In the genomic region with DNA sequence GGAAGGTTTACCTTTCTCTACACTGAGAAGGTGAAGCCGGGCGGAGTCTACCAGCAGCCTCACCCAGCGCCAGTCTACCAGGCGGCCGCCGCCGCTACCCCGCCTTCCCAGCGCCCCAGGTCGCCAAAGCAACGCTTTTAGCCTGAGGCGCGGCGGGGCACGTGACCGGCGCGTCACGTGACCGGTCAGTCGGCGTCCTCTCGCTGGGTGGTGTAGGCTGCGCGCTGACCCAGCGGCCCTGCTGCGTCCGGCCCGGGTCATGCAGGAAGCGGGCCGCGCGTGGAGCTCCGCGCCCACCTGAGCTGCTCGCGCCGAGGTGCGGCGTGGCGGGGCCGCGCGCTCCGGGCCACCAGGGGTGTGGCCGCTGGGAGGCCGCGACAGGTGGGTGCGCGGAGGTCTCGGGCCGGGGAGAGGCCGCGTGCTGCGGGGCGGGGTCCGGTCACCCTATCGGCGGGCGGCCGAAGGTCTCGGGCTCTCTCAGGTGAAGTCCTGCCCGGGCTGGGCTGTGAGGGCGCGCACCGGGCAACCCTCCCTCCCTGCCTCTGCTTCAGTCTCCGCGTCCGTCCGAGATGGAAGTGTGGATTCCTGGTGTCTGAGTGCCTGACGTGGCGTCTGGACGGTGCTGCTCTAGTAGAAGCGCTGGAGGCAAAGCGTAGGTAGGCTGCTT, we compare ENCODE assay signal across 7 mouse cellular contexts. TPM values are rescaled to one million over a fixed set of nuclear protein-coding genes. Genes with fewer than 3 reads are reported as not detected.
DNase-seq lines count a peak whose midpoint lies in the region; ATAC-seq and TF ChIP-seq lines count a peak whose summit lies in the region.

Gene March8 (plus strand): TSS at position 190 of the 667 bp plus-strand sequence.

- ATAC-seq in embryonic facial prominence, embryonic 12.5 days (ENCODE audit: insufficient number of reproducible peaks, insufficient read depth, low FRiP score, low TSS enrichment) = peak; percentile 91
- ATAC-seq in limb, embryonic 12.5 days (ENCODE audit: insufficient number of reproducible peaks, insufficient read depth, low FRiP score, low TSS enrichment, low read depth) = peak; percentile 94
- ATAC-seq in midbrain, embryonic 15.5 days (replicated peaks) = peak; percentile 95

- H3K9me3 ChIP-seq in embryonic facial prominence, embryonic 12.5 days = no peaks in the 10 kb centered on the region
- H3K9me3 ChIP-seq in limb, embryonic 12.5 days = no peaks in the 10 kb centered on the region
- H3K9me3 ChIP-seq in midbrain, embryonic 15.5 days = no peaks in the 10 kb centered on the region

- 0 out of 2 replicates have a peak within 1 kb of the TSS, but pooled peaks have one; percentile 30 for H3K27ac ChIP-seq in embryonic facial prominence, embryonic 12.5 days
- peak within 1 kb of the TSS; percentile 81 for H3K27ac ChIP-seq in kidney, adult 2 months (ENCODE audit: insufficient read depth, low read depth, low read length)
- H3K27ac ChIP-seq in limb, embryonic 12.5 days = peak within 1 kb of the TSS; percentile 53; the same call in 1 of the 2 replicates
- H3K27ac ChIP-seq in midbrain, embryonic 15.5 days = peak within 1 kb of the TSS; percentile 83
- H3K27ac ChIP-seq in spleen, adult 2 months (ENCODE audit: insufficient read depth, low read length) = peak within 1 kb of the TSS; percentile 12; the same call in 1 of the 2 replicates

- H3K4me1 ChIP-seq in embryonic facial prominence, embryonic 12.5 days = no peaks in the 10 kb centered on the region; the same call in 1 of the 2 replicates
- H3K4me1 ChIP-seq in kidney, adult 2 months (ENCODE audit: control insufficient read depth, insufficient read depth, low read length) = peaks cover 8% of the 10 kb centered on the region; the same call in 1 of the 2 replicates
- H3K4me1 ChIP-seq in limb, embryonic 12.5 days (replicated peaks) = no peaks in the 10 kb centered on the region
- H3K4me1 ChIP-seq in midbrain, embryonic 15.5 days = peaks cover 24% of the 10 kb centered on the region
- H3K4me1 ChIP-seq in spleen, adult 2 months (ENCODE audit: control insufficient read depth, insufficient read depth, insufficient read length) = no peaks in the 10 kb centered on the region

- no peak for TF ChIP-seq CTCF in kidney, adult 2 months (conservative IDR thresholded peaks at IDR 0.05; ENCODE audit: insufficient read depth, insufficient read length, low read depth, low read length)
- TF ChIP-seq CTCF in spleen, adult 2 months (IDR thresholded peaks at IDR 0.05; ENCODE audit: extremely low read depth, insufficient read depth, insufficient read length, insufficient replicate concordance) = no peak

- TF ChIP-seq POLR2A in kidney, adult 2 months (IDR thresholded peaks at IDR 0.05; ENCODE audit: low read depth, low read length) = peak; percentile 30
- no peak for TF ChIP-seq POLR2A in spleen, adult 2 months (IDR thresholded peaks at IDR 0.05; ENCODE audit: low read depth, low read length)

- no peaks in the 10 kb centered on the region for H3K36me3 ChIP-seq in embryonic facial prominence, embryonic 12.5 days
- H3K36me3 ChIP-seq in kidney, adult 2 months (ENCODE audit: control insufficient read depth, insufficient read depth, low read length) = no peaks in the 10 kb centered on the region
- H3K36me3 ChIP-seq in limb, embryonic 12.5 days = no peaks in the 10 kb centered on the region
- peaks cover 3% of the 10 kb centered on the region; the same call in 1 of the 2 replicates for H3K36me3 ChIP-seq in midbrain, embryonic 15.5 days (replicated peaks)
- no peaks in the 10 kb centered on the region for H3K36me3 ChIP-seq in spleen, adult 2 months (ENCODE audit: control insufficient read depth, insufficient read depth, low read length)

- under 1% methylated on average over 74 of the region's 75 CpGs for WGBS in embryonic facial prominence, embryonic 12.5 days
- WGBS in kidney, adult 2 months = under 1% methylated on average over 74 of the region's 75 CpGs
- under 1% methylated on average over 75 of the region's 75 CpGs for WGBS in limb, embryonic 12.5 days
- WGBS in midbrain, embryonic 15.5 days = under 1% methylated on average over 75 of the region's 75 CpGs
- WGBS in spleen, adult 2 months = under 1% methylated on average over 64 of the region's 75 CpGs

- H3K4me3 ChIP-seq in embryonic facial prominence, embryonic 12.5 days = peak within 1 kb of the TSS; percentile 95
- peak within 1 kb of the TSS; percentile 99 for H3K4me3 ChIP-seq in kidney, adult 2 months (ENCODE audit: insufficient read depth, low read depth, low read length)
- H3K4me3 ChIP-seq in limb, embryonic 12.5 days (replicated peaks) = peak within 1 kb of the TSS; percentile 97
- H3K4me3 ChIP-seq in midbrain, embryonic 15.5 days = peak within 1 kb of the TSS; percentile 96
- peak within 1 kb of the TSS; percentile 63 for H3K4me3 ChIP-seq in spleen, adult 2 months (ENCODE audit: extremely low read depth, insufficient read depth, insufficient read length)

- peak within 1 kb of the TSS; percentile 78 for H3K9ac ChIP-seq in embryonic facial prominence, embryonic 12.5 days
- H3K9ac ChIP-seq in limb, embryonic 12.5 days (replicated peaks) = peak within 1 kb of the TSS; percentile 84
- H3K9ac ChIP-seq in midbrain, embryonic 15.5 days = peak within 1 kb of the TSS; percentile 94

- H3K27me3 ChIP-seq in embryonic facial prominence, embryonic 12.5 days = no peaks in the 10 kb centered on the region
- no peaks in the 10 kb centered on the region for H3K27me3 ChIP-seq in kidney, adult 2 months (replicated peaks; ENCODE audit: control insufficient read depth, insufficient read depth, low read length)
- no peaks in the 10 kb centered on the region for H3K27me3 ChIP-seq in limb, embryonic 12.5 days
- H3K27me3 ChIP-seq in midbrain, embryonic 15.5 days (replicated peaks) = no peaks in the 10 kb centered on the region
- H3K27me3 ChIP-seq in spleen, adult 2 months (ENCODE audit: control insufficient read depth, insufficient read depth, low read length) = peaks cover 7% of the 10 kb centered on the region; the same call in 1 of the 2 replicates

- peak; percentile 92 for DNase-seq in adrenal gland, postnatal 25 days
- peak; percentile 99 for DNase-seq in heart, adult 11 months
- peak; percentile 98 for DNase-seq in kidney, adult 2 months
- peak in 1 of 2 experiments; percentile 37 for DNase-seq in spleen, adult 2 months (ENCODE audit: low read depth in 1 of 2, low spot score in 2 of 2)

- H3K4me2 ChIP-seq in embryonic facial prominence, embryonic 12.5 days (replicated peaks) = peak within 1 kb of the TSS; percentile 64
- H3K4me2 ChIP-seq in limb, embryonic 12.5 days = peak within 1 kb of the TSS; percentile 63
- peak within 1 kb of the TSS; percentile 57 for H3K4me2 ChIP-seq in midbrain, embryonic 15.5 days

RNA-seq across cellular contexts. Expression of gene March8, which starts in this region (rescaled TPM):
- total RNA-seq in adrenal gland, postnatal 25 days (2021) = 65.2 and 78.1 TPM in 2 replicates
- polyA plus RNA-seq in embryonic facial prominence, embryonic 12.5 days (2016; fragmentation: Nextera tagmentation; extraction: Ambion mirVana) = 31.1 and 32.7 TPM in 2 replicates
- polyA plus RNA-seq in kidney, adult 2 months (2012; rRNA removed) = 112 and 126 TPM in 2 replicates
- polyA plus RNA-seq in limb, embryonic 12.5 days (2016; fragmentation: Nextera tagmentation; extraction: Ambion mirVana) = 24.0 and 24.3 TPM in 2 replicates
- 74.7 and 82.0 TPM in 2 replicates for polyA plus RNA-seq in midbrain, embryonic 15.5 days (2015; fragmentation: Nextera tagmentation; extraction: Ambion mirVana)
- 24.1 and 36.7 TPM in 2 replicates for polyA plus RNA-seq in spleen, adult 2 months (2012; rRNA removed)

Comparison
In these comparisons a context has a peak if more than half of its experiments do, and no peak if none do; other contexts are left out.
1. H3K27ac ChIP-seq: peak in every context shown above with its lines; median percentile 83 in midbrain, embryonic 15.5 days; 81 in kidney, adult 2 months; 53 in limb, embryonic 12.5 days; 30 in embryonic facial prominence, embryonic 12.5 days; 12 in spleen, adult 2 months.